Mouse (Mus musculus) hindbrain, embryonic 10.5 days (tissue): ENCODE measurements around the gene Gm49405. TPM values are rescaled to one million over a fixed set of nuclear protein-coding genes. Genes with fewer than 3 reads are reported as not detected.
"Not testable (repeated sequence)": the region's sequence is repeated elsewhere in the genome, so short reads cannot be mapped to it uniquely, and the experiment has no call there.

Experiments used
- DNase-seq: peaks from one replicate; pipeline ENCODE4 v3.0.0-alpha.2; 2017; ENCODE audit warnings: low spot score
- H3K27ac ChIP-seq: fragments of 300-500 bp; sonication (generic); 2 replicates; pipeline ENCODE4 v1.5.1; 2016; ENCODE audit warnings: mild to moderate bottlenecking, moderate library complexity
- H3K27me3 ChIP-seq: fragments of 300-500 bp; sonication (generic); 2 replicates; pipeline ENCODE4 v1.6.1; 2016; ENCODE audit warnings: mild to moderate bottlenecking; ENCODE audit not compliant: poor library complexity, insufficient read depth, severe bottlenecking
- H3K36me3 ChIP-seq: fragments of 300-500 bp; sonication (generic); 2 replicates; pipeline ENCODE4 v1.6.1; 2016; ENCODE audit warnings: mild to moderate bottlenecking, moderate library complexity
- H3K4me1 ChIP-seq: fragments of 300-500 bp; sonication (generic); replicated peaks from 2 replicates; pipeline ENCODE4 v1.6.1; 2016; ENCODE audit warnings: mild to moderate bottlenecking
- H3K4me3 ChIP-seq: fragments of 300-500 bp; sonication (generic); 2 replicates; pipeline ENCODE4 v1.5.1; 2016; ENCODE audit warnings: mild to moderate bottlenecking, moderate library complexity
- H3K9me3 ChIP-seq: fragments of 300-500 bp; sonication (generic); 2 replicates; pipeline ENCODE4 v1.6.1; 2016; ENCODE audit warnings: mild to moderate bottlenecking, moderate library complexity
- WGBS: fragments of 180-500 bp; shearing (Covaris S2); methylation state at CpG from one replicate; pipeline ENCODE4 v1.1.7; 2016; 5-methylcytosine and 5-hydroxymethylcytosine counted together
- polyA plus RNA-seq: library from polyadenylated mRNA; unstranded; fragments of >200 nt; fragmentation: Nextera tagmentation; extraction: Ambion mirVana; gene quantifications from 2 replicates; pipeline ENCODE4 v1.2.1, GENCODE M21; 2016

The Gm49405 gene
- polyA plus RNA-seq, 1 experiment from 2014 or later = 3.1 TPM

- Histone ChIP-seq H3K4me1 (peaks cover 12% of the 10 kb centered on the region), H3K36me3 (no peaks in the 10 kb centered on the region), H3K27ac (no peak overlapping the region), H3K9me3 (no peaks in the 10 kb centered on the region), H3K27me3 (no peaks in the 10 kb centered on the region), H3K4me3 (no peak overlapping the region)
- no peak for DNase-seq
- WGBS = 74% methylated on average over 11 of the region's 11 CpGs
These were observed 33.9 kb upstream of the Gm49405 start for GRCm38 (mm10) chr19:3966330-3967075.

GRCm38 (mm10) chr19:3967258-3967657, 33.2 kb upstream of the Gm49405 start:
- Histone ChIP-seq H3K27ac (no peak overlapping the region), H3K27me3 (no peaks in the 10 kb centered on the region), H3K4me1 (peaks cover 14% of the 10 kb centered on the region), H3K9me3 (no peaks in the 10 kb centered on the region), H3K4me3 (no peak overlapping the region), H3K36me3 (no peaks in the 10 kb centered on the region)
- 70% methylated on average over 3 of the region's 3 CpGs for WGBS
- no peak for DNase-seq

DNA sequence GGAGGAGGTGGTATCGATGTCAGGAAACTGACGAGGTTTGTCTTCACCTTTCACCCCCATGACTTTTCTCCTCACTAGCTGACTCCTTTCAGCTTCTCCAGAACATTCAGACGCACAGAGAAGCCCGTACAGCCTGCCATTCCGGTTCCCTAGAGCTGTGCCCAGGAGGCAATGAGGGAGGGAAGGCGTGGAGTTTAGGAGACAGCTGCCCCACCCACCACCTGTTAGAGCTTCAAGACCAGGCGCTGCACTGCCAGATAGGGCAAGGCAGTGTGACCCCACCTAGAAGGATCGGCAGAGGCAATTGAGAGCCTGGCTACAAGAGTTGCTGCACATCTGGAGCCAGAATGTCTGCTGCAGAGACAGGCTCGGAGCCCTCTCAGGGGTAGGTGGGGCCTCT, 28.2 kb upstream of the Gm49405 start, which contains the start of gene Aldh3b2:
TSS of gene Aldh3b2 (plus strand) at position 100 of the 400 bp plus-strand sequence.
- no peaks in the 10 kb centered on the region for H3K9me3 ChIP-seq
- 43% methylated on average over 9 of the region's 9 CpGs for WGBS
- H3K4me3 ChIP-seq = no peak within 1 kb of the TSS
- H3K27ac ChIP-seq = no peak within 1 kb of the TSS
- H3K36me3 ChIP-seq = no peaks in the 10 kb centered on the region
- no peaks in the 10 kb centered on the region for H3K27me3 ChIP-seq
- peaks cover 20% of the 10 kb centered on the region for H3K4me1 ChIP-seq
- no peak for DNase-seq

DNA sequence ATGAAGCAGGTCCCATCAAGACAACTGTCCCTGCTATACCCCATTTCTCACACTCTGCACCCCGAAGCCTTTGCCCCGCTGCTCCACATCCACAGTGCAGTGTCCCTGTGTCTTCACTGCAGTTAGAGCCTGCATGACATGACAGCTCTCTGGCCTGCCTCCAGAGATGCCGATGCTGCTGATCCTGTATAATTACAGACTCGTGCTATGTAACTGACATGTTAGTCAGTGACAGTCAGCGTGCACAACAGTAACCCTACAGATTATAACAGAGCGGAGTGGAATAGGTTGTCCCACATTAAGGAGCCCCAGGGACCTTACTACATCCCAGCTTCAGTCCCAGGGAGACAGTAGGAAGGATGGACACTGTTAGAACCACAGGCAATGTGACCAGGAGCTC, 25.8 kb upstream of the Gm49405 start:
- not testable (repeated sequence) for DNase-seq, H3K4me3 ChIP-seq
- H3K4me1 ChIP-seq = peaks cover 16% of the 10 kb centered on the region

GRCm38 (mm10) chr19:3975866-3976265, 24.6 kb upstream of the Gm49405 start:
- no peak overlapping the region for H3K4me3 ChIP-seq
- no peak for DNase-seq
- 75% methylated on average over 2 of the region's 2 CpGs for WGBS
- H3K9me3 ChIP-seq = no peaks in the 10 kb centered on the region
- no peak overlapping the region for H3K27ac ChIP-seq
- H3K4me1 ChIP-seq = peaks cover 27% of the 10 kb centered on the region
- H3K27me3 ChIP-seq = no peaks in the 10 kb centered on the region
- no peaks in the 10 kb centered on the region for H3K36me3 ChIP-seq

More for the DNA sequence above, 25.8 kb upstream of the Gm49405 start:
- H3K9me3 ChIP-seq, H3K36me3 ChIP-seq, H3K27me3 ChIP-seq, H3K27ac ChIP-seq: not testable (repeated sequence)
- 91% methylated on average over 6 of the region's 6 CpGs for WGBS

GRCm38 (mm10) chr19:3980309-3980708, 20.1 kb upstream of the Gm49405 start:
- H3K36me3 ChIP-seq = no peaks in the 10 kb centered on the region
- H3K27ac ChIP-seq = peak overlapping the region; percentile 74
- H3K9me3 ChIP-seq = no peaks in the 10 kb centered on the region
- H3K4me3 ChIP-seq = no peak overlapping the region
- WGBS = 25% methylated on average over 4 of the region's 4 CpGs
- H3K4me1 ChIP-seq = peaks cover 50% of the 10 kb centered on the region
- peak; percentile 79 for DNase-seq
- H3K27me3 ChIP-seq = no peaks in the 10 kb centered on the region

- Histone ChIP-seq H3K4me3 (no peak overlapping the region), H3K27ac (no peak overlapping the region; the same call in 1 of the 2 replicates), H3K36me3 (no peaks in the 10 kb centered on the region), H3K9me3 (no peaks in the 10 kb centered on the region), H3K27me3 (no peaks in the 10 kb centered on the region), H3K4me1 (peaks cover 56% of the 10 kb centered on the region)
- DNase-seq = no peak
- WGBS = 80% methylated on average over 9 of the region's 9 CpGs
These were observed 19.5 kb upstream of the Gm49405 start for GRCm38 (mm10) chr19:3980917-3981316.

DNA sequence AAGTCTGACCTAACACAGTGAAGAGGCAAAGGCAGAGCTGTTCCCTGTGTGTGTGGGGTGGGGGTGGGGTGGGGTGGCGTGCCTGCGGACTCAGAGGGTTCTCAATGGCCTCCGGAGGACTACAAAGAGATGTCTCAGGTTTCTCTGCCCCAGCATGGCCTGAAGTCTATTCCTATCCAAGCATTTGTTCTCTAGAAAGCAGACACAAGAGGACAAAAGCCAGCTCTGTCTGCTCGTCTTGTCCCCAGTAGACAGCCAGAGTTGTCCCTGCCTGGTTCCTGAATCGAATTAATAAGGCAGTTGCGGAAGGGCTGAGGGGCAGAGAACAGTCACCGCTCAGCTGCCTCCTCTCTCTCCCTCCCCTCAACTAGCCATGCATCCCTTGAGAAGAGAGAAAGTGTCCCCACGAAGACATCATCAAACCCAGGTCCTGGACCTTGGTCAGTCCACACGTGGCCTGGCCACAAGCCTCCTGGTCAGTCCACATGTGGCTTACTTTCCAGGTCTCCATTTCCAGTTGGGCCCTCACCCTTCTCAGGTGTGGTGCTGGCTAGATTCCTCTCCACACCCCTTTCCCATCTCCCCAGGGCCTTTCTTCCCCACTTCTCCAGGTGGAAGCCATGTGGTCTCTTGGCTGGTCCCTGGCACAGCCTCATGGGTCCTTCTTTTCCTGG, 16.8 kb upstream of the Gm49405 start:
- peak overlapping the region; percentile 86 for H3K27ac ChIP-seq
- H3K4me1 ChIP-seq = peaks cover 64% of the 10 kb centered on the region
- no peaks in the 10 kb centered on the region for H3K27me3 ChIP-seq
- 23% methylated on average over 9 of the region's 9 CpGs for WGBS
- DNase-seq = peak; percentile 44
- H3K4me3 ChIP-seq = 0 out of 2 replicates have a peak overlapping the region, but pooled peaks have one; percentile 9
- no peaks in the 10 kb centered on the region for H3K36me3 ChIP-seq
- peaks cover 2% of the 10 kb centered on the region for H3K9me3 ChIP-seq

GRCm38 (mm10) chr19:3985261-3985681, 15.2 kb upstream of the Gm49405 start:
- H3K27me3 ChIP-seq = no peaks in the 10 kb centered on the region
- peaks cover 5% of the 10 kb centered on the region for H3K9me3 ChIP-seq
- DNase-seq = peak; percentile 70
- peaks cover 56% of the 10 kb centered on the region for H3K4me1 ChIP-seq
- no peaks in the 10 kb centered on the region for H3K36me3 ChIP-seq
- H3K27ac ChIP-seq = peak overlapping the region; percentile 86
- 16% methylated on average over 8 of the region's 8 CpGs for WGBS
- no peak overlapping the region; the same call in 1 of the 2 replicates for H3K4me3 ChIP-seq

- H3K27me3 ChIP-seq = no peaks in the 10 kb centered on the region
- peaks cover 5% of the 10 kb centered on the region for H3K9me3 ChIP-seq
- WGBS = 22% methylated on average over 8 of the region's 8 CpGs
- peak within 1 kb of the TSS; percentile 86 for H3K27ac ChIP-seq
- peak; percentile 44 for DNase-seq
- no peak within 1 kb of the TSS for H3K4me3 ChIP-seq
- peaks cover 58% of the 10 kb centered on the region for H3K4me1 ChIP-seq
- no peaks in the 10 kb centered on the region for H3K36me3 ChIP-seq
These were observed 14.1 kb upstream of the Gm49405 start, which contains the start of gene Acy3 for GRCm38 (mm10) chr19:3986334-3986733. Gene Acy3, plus strand, starts transcription at chr19:3986570.

GRCm38 (mm10) chr19:3988066-3988465, 12.4 kb upstream of the Gm49405 start:
- peaks cover 5% of the 10 kb centered on the region for H3K9me3 ChIP-seq
- no peak overlapping the region for H3K4me3 ChIP-seq
- no peak for DNase-seq
- no peak overlapping the region; the same call in 1 of the 2 replicates for H3K27ac ChIP-seq
- no peaks in the 10 kb centered on the region for H3K36me3 ChIP-seq
- 90% methylated on average over 14 of the region's 14 CpGs for WGBS
- H3K27me3 ChIP-seq = 0 out of 2 replicates have a peak, but pooled peaks cover 4% of the 10 kb centered on the region
- H3K4me1 ChIP-seq = peaks cover 66% of the 10 kb centered on the region

- Histone ChIP-seq H3K27ac (no peak overlapping the region), H3K4me3 (no peak overlapping the region), H3K9me3 (peaks cover 5% of the 10 kb centered on the region), H3K36me3 (no peaks in the 10 kb centered on the region), H3K4me1 (peaks cover 60% of the 10 kb centered on the region), H3K27me3 (0 out of 2 replicates have a peak, but pooled peaks cover 4% of the 10 kb centered on the region)
- WGBS = 76% methylated on average over 4 of the region's 4 CpGs
- DNase-seq = no peak
These were observed 11.7 kb upstream of the Gm49405 start for GRCm38 (mm10) chr19:3988750-3989149.

DNA sequence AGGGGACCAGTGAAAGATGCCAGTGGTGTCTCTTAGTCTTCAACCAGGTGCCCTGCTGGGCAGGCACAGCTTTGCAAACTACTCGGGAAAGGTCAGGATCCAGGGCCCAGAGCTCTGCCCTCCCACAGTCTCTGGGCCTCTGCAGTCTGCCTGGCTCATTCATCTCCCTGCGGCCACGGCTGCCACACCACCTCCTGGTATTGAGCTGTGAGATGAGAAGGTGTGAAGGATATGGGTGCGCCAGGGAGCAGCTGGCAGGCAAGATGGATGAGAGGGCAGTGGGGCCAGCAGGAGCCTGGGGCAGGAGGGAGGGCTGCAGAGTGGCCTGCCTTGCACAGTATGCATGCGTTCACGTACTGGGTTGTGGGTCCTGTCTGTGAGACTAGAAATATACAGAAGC, 9.6 kb upstream of the Gm49405 start:
- no peak for DNase-seq

More for the DNA sequence above, 9.6 kb upstream of the Gm49405 start:
- Histone ChIP-seq H3K36me3 (no peaks in the 10 kb centered on the region), H3K4me3 (no peak overlapping the region), H3K27me3 (0 out of 2 replicates have a peak, but pooled peaks cover 4% of the 10 kb centered on the region), H3K27ac (peak overlapping the region; percentile 51; the same call in 1 of the 2 replicates), H3K9me3 (peaks cover 5% of the 10 kb centered on the region), H3K4me1 (peaks cover 41% of the 10 kb centered on the region)
- 52% methylated on average over 6 of the region's 6 CpGs for WGBS
